ENCODE assay signal across 17 mouse cellular contexts in genomic region chr5:51989396-51989795, GRCm38 (mm10).
"Had no signal": no experiment of that assay in that cellular context is flagged by ENCODE, and none has a peak within 500 bp of the region (broad histone marks: within the 10 kb centered on the region; RNA-seq: fewer than 3 reads in every experiment).

No protein-coding gene starts in this region.

- ATAC-seq: intestine, embryonic 16.5 days; liver, postnatal 0 days had no signal

- H3K4me2 ChIP-seq: kidney, embryonic 15.5 days; limb, embryonic 12.5 days; liver, embryonic 13.5 days; lung, embryonic 15.5 days had no signal

- H3K36me3 ChIP-seq: kidney, embryonic 15.5 days; limb, embryonic 12.5 days; liver, embryonic 13.5 days; lung, embryonic 15.5 days had no signal

- H3K27me3 ChIP-seq: lung, embryonic 15.5 days; megakaryocyte, embryonic 14.5 days had no signal

- H3K4me3 ChIP-seq: kidney, embryonic 15.5 days; left cerebral cortex, adult 2 months; limb, embryonic 12.5 days; liver, embryonic 13.5 days; lung, embryonic 15.5 days; megakaryocyte, embryonic 14.5 days had no signal

- DNase-seq: kidney, adult 2 months; kidney, postnatal 14 days; liver; liver, embryonic 13.5 days; liver, postnatal 0 days; lung, postnatal 14 days; midbrain, embryonic 14.5 days; right cerebral cortex, postnatal 4 days; spleen, adult 18-20 months; thymus, postnatal 36 days had no signal

- H3K4me1 ChIP-seq: liver, embryonic 13.5 days; lung, embryonic 15.5 days; megakaryocyte, embryonic 14.5 days had no signal

- H3K9ac ChIP-seq: kidney, embryonic 15.5 days; limb, embryonic 12.5 days; liver, embryonic 13.5 days; liver, postnatal 0 days; lung, embryonic 15.5 days had no signal

- H3K9me3 ChIP-seq: kidney, embryonic 15.5 days; limb, embryonic 12.5 days; liver, embryonic 13.5 days; lung, embryonic 15.5 days had no signal

- H3K27ac ChIP-seq: kidney, embryonic 15.5 days; left cerebral cortex, adult 2 months; limb, embryonic 12.5 days; liver, embryonic 13.5 days; lung, embryonic 15.5 days; macrophage had no signal
